Mouse (Mus musculus) A20 (cell line): ENCODE measurements around the gene Ascc3.

ENCODE experiments used
- DNase-seq: peaks from one replicate; pipeline ENCODE4 v3.0.0-alpha.2; 2011; ENCODE audit warnings: low read depth, low spot score

Gene Ascc3

DNA sequence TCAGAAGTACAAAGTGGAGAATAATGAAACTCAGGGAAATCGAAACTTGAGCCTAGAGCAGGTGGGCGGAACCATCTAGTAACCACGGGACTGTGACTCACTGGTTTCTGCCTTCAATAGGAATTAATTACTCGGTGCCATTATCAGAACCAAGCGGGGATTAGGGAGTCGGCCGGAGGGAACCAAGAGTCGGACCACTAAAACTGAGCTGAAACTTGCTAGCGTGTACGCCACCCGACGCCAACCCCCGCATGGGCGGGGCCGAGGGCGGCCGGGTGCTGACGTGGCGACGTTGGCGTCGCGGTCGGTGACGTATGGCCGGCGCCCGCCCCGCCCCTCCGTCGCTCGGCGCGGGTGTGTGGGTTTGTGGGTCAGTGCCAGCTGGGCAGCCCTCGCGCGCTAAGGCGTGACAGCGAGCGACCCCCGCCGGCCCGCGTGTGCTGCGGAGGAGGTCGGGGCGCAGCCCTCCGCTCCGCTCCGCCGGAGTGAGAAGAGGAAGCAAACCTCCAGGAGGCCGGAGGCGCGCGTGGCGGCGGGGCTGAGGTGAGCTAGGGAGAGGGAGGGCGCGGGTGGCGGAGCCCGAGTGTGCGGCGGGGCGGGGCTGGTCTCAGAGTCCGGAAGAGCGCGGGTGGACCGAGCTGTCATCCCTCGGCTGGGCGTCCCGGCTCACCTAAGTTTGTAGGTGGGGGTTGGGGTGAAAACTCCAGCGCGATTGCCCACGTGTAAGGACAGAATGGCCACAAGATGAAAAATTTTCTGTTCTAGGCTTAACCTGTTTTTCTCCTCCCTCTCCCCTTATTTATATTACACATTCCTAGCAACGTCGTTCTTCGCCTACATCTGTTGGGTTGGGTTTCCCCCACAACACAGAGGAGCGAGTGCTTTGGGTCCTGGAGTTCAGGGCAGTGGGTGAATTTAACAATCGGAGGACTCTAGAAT is at the start of gene Ascc3:
Ascc3 (plus strand) TSS at position 315 of the 939 bp plus-strand sequence.
- DNase-seq = peak; percentile 96

GRCm38 (mm10) chr10:50584721-50585120 is 7.7 kb upstream of the Ascc3 start:
- DNase-seq = no peak

GRCm38 (mm10) chr10:50586556-50586955 is 5.9 kb upstream of the Ascc3 start:
- no peak for DNase-seq

GRCm38 (mm10) chr10:50593371-50593770 is 902 bp downstream of the Ascc3 start:
- DNase-seq = peak; percentile 73

DNA sequence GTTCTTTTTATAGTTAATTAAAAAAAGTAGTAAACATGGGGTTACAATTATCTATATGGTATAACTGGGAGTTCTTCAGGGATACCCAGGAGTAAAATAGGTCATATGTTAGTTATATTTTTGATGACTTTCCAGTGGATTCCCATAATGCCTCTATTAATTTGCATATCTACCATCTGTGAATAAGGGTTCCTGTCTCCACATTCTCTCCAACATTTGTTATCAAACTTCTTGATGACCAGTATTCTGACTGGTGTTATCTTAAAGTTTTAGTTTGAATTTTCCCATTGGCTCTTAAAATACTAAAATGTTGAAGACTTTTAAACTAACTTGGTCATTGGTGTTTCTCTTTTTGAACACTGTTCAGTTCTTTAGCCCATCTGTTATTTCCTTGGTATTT is 2.9 kb downstream of the Ascc3 start:
- no peak for DNase-seq

DNA sequence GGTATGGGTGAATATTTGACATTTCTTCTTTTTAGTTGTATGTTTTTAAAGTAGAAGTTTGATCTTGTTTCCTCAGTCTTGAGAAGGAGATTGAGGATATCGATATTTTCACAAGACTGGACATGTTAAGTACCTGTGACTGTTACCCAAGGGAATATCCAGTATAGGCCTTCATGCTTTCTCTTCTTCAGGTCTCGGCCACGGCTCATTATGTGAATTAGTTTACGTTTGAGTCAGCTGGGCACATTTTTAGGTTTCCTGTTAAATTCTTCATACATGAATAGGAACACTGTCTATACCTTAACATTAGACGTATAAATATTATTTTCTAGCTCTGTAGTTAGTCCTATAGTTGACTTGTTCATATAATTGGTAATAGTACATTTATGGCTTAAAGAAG is 12.4 kb downstream of the Ascc3 start:
- DNase-seq = no peak

DNA sequence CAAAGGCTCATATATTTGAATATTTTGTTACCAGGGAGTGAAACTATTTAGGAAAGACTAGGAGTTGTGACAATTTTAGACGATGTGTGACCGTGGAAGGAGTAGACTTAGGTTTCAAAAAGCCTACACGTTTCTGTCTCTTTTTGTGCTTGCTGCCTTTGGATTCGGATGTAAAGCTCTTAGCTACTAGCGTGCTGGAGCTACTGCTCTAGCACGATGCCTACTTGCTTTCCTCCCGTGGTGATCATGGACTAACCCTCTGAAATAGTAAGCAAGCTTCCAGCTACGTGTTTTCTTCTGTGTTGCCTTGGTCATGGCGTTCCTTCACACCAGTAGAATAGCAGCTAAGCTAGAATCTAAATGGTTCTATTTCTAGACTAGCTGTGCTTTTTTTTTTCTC is 21.4 kb downstream of the Ascc3 start:
- DNase-seq = no peak

GRCm38 (mm10) chr10:50625874-50626273 is 33.4 kb downstream of the Ascc3 start:
- no peak for DNase-seq

DNA sequence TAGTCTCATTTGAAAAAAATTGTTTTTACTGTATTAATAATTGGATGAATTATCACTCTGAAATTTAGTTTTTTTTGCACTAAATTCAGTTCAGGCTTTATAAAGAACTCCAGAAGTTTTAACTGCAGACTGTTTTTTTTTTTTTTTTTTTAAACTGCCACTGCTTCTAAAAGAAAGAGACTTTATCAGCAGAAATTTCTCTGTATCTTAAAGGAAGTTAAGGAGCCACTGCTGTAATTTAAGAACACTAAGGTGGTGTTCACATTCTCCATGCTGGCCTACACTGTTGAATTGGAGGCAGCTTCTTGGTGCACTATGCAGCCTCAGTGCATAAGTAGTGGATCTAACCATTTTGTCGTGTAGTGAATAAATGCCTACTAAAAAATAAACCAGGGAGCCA is 47.1 kb downstream of the Ascc3 start:
- no peak for DNase-seq

DNA sequence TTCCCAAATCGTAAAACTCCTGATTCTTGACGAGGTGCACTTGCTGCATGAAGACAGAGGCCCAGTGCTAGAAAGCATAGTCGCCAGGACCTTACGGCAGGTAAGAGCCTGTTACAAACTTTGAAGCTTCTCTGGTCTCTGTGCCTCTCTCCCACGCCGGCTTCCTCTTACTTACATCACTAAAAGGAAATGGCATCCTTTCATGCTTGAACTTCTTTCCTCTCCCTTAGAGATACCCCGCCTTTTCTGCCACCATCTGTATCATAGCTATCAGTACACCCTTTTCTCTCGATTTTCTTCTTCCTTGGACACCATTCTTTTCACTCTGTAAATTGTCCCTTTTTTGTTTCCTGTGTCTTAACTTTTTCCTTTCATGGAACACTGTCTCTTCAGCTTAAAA is 58.1 kb downstream of the Ascc3 start:
- no peak for DNase-seq

- DNase-seq = no peak
Observed at GRCm38 (mm10) chr10:50653551-50653950, 61.1 kb downstream of the Ascc3 start.

DNA sequence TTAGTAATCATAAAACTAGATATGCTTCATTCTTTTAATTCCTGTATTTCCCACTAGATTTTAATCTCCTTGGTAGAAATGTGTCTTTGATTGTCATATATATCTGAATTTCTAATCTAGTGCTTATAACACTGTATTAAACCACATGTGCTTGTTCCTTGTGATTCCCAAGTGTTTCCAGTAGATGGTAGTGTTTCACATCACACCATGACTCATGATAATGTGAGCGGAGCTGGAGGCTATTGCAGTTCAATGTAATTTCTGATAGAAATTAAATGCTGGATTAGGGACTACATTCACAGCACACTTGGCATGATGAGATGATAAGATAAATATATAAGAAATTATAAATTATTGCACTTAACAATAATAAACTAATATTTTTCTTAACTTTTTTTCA is 64.9 kb downstream of the Ascc3 start:
- DNase-seq = peak; percentile 33

DNA sequence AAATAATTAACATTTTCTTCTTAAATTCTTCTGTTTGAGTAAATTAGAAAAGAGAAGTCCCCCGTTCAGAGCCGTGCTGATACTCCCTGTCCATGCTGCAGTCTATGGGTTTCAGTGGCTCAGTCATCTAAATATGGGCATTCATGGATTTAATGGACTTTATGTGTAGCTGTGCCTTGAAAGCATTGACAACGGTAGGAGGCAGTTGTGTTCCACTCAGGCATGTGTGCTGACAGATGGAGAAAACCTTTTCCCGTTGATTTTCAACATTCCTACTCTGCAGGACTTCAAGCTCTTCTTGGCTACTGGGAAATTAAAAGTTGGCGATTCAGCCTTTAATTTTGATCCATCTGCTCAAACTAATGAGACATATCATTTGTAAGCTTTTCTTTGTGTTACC is 79.0 kb downstream of the Ascc3 start:
- no peak for DNase-seq

GRCm38 (mm10) chr10:50690324-50690723 is 97.9 kb downstream of the Ascc3 start:
- DNase-seq = no peak

DNA sequence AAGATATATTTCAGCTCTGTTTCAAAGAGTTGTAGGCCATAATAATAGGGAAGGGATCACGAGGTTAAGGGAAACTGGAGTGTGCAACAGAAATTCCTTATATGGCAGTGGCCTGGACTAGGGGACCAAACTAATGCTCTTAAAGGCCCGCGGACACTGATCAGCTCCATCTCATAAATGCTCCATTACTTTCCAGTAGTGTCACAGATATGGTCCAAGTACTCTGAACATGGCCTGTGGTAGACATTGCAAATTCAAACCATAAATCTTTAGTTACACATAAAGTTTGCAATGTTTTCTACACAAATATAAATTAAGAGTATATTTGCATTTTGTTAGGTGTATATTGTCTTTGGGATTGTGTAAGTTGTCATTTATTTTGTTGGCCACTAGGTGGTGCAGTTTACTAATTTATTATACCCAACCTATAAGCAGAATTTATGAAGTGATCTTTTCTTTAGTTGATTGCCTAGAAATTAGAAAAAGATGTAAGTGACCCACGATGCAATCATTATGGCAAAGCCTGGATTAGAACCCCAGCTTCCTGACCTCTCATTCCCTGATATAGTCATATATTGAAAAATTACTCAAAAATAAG is 106.5 kb downstream of the Ascc3 start:
- peak; percentile 56 for DNase-seq

DNA sequence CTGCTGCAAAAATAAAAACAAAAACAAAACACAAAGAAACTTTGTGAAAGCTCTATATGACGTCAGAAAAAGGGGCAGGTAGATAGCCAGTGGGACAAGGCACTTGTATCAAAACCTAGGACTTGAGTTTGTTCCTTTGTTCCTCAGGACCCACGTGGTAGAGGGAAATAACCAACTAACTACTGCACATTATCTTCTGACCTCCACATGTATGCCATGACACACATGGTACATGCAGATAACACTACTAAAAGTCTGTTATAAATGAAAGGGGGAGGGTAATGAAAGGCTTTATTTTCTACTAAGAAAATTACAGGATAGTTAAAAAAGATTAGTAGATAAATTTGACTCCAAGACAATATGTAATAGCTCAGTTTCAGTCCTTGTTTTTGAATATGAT is 109.3 kb downstream of the Ascc3 start:
- DNase-seq = no peak

GRCm38 (mm10) chr10:50702361-50702760 is 109.9 kb downstream of the Ascc3 start:
- DNase-seq = no peak

- peak; percentile 75 for DNase-seq
Observed at GRCm38 (mm10) chr10:50704202-50704601, 111.7 kb downstream of the Ascc3 start.

- peak; percentile 55 for DNase-seq
Observed at GRCm38 (mm10) chr10:50704898-50705297, 112.4 kb downstream of the Ascc3 start.

GRCm38 (mm10) chr10:50711286-50711685 is 118.8 kb downstream of the Ascc3 start:
- DNase-seq = no peak

DNA sequence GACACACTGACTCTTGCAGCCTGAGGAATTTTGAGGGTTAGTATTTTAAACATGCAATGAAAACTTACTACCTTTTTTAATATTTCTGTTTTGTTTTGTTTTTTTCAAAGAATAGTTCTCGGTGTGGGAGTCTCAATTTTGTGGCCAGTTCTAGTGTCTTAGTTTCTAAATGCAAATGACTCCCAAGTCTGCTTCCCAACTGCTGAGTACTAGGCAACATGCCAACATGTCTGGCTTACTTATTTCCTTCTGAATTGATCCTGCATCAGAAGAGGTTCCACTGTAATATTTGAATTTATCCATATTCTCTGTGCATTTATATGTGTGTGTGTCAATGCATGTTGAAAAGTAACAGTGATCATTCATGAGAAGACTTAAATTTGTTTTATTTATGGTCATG is 119.3 kb downstream of the Ascc3 start:
- DNase-seq = no peak

DNA sequence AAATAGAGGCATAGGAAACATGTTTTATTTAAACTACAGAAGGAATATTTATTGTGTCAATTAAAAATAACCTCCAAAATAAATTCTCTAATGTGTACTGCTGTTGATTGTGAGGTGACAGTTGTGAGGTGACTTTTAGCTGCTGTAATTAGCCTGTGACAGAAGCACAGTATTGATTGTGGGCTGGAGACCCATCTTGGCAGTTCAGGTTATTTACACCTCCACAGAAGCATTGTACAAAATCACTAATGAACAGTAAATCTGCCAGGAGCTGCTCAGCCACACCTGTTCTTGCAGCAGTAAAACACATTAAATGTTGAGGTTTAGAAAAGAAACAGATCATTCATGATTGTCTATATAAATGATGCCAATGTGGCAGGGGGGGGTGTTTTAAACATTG is 141.0 kb downstream of the Ascc3 start:
- DNase-seq = no peak

DNA sequence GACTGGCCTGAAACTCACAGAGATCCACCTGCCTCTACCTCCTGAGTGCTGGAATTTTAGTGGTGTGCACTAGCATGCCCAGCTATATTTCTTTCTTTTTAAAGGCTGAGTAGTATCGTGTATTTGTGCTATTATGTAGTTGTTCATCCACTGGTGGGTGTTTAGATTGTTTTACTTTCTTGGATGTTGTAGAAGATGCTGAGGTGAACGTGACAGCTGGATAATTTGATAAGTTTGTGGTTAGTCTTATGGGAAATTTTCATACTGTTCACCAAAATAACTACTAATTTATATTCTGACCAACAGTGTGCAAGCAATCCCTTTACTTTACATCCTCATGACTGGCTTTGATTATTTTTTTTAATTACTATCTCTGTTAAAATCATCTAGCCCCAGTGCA is 169.6 kb downstream of the Ascc3 start:
- DNase-seq = no peak
